Mouse (Mus musculus) megakaryocyte, embryonic 14.5 days (primary cell): ENCODE measurements around the gene Samd7.

Experiments used
- FLI1 ChIP-seq: IDR thresholded peaks from 2 replicates; pipeline ENCODE4 v1.6.1; 2012; ENCODE audit warnings: low read length, inconsistent platforms, mixed read lengths
- GATA1 ChIP-seq: IDR thresholded peaks from 3 replicates; pipeline ENCODE4 v1.6.1; 2012; ENCODE audit warnings: mixed read lengths, low read length, inconsistent platforms, borderline replicate concordance

DNA sequence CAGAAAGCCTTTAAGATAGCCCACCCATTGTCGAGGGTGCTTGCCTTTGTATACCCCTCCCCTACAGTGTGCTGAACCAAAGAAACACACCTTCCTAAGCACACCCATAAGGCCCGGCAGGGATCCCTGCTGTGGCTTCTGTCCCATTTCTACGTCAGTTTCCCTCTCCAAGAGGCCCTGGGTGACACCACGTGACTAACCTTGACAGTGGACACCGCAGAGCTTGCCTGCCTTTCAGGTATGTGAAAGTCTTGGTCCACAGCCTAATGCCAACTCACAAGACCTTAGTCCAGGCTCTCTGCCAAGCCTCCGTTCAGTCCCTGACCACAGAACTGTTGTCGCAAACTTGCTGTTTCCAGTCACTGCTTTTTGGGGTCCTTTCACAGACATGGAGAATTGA, 20.1 kb downstream of the Samd7 start:
- TF ChIP-seq GATA1 (no peak), FLI1 (no peak)
